14 mouse cellular contexts compared by ENCODE assay signal in genomic region chr1:18640858-18641257, GRCm38 (mm10).
"Had no signal": no experiment of that assay in that cellular context is flagged by ENCODE, and none has a peak within 500 bp of the region (broad histone marks: within the 10 kb centered on the region; RNA-seq: fewer than 3 reads in every experiment).

No protein-coding gene starts in this region.

- DNase-seq: gastrocnemius, postnatal 14 days; gastrocnemius, postnatal 36 days; heart, adult 11 months; heart, adult 2 months; heart, postnatal 14 days; heart, postnatal 36 days; kidney, adult 11 months; kidney, adult 2 months; kidney, adult 9 months; kidney, postnatal 14 days; kidney, postnatal 36 days; layer of hippocampus, adult 9-11 months; layer of hippocampus, postnatal 36 days; left cerebral cortex, postnatal 4 days had no signal
